Mouse (Mus musculus) lung, postnatal 4 days (tissue): ENCODE data around the gene Ahdc1.

ENCODE experiments used
- DNase-seq, 2 experiments: peaks; one replicate each; pipeline ENCODE4 v3.0.0; 2021

Ahdc1 gene

GRCm38 (mm10) chr4:133011028-133011820 lies at the start of gene Ahdc1:
Ahdc1 (plus strand) TSS chr4:133011260.
- peak; percentile 94 to 95 for DNase-seq

- no peak for DNase-seq
Measured at GRCm38 (mm10) chr4:132961866-132962265, 49.2 kb upstream of the Ahdc1 start.

- no peak for DNase-seq
Measured at GRCm38 (mm10) chr4:132962628-132963027, 48.4 kb upstream of the Ahdc1 start.

GRCm38 (mm10) chr4:132963436-132963835 lies 47.6 kb upstream of the Ahdc1 start:
- no peak for DNase-seq

- DNase-seq: no peak
Measured at GRCm38 (mm10) chr4:132964064-132964463, 47.0 kb upstream of the Ahdc1 start.

- DNase-seq: no peak
Measured at GRCm38 (mm10) chr4:132964473-132964872, 46.6 kb upstream of the Ahdc1 start.

GRCm38 (mm10) chr4:132968105-132968938 lies 42.7 kb upstream of the Ahdc1 start:
- no peak for DNase-seq

- DNase-seq: no peak
Measured at GRCm38 (mm10) chr4:132971601-132972000, 39.5 kb upstream of the Ahdc1 start.

- no peak for DNase-seq
Measured at GRCm38 (mm10) chr4:132972101-132972500, 39.0 kb upstream of the Ahdc1 start.

- no peak for DNase-seq
Measured at GRCm38 (mm10) chr4:132972556-132972955, 38.5 kb upstream of the Ahdc1 start.

- DNase-seq: no peak
Measured at GRCm38 (mm10) chr4:132973186-132973585, 37.9 kb upstream of the Ahdc1 start.

GRCm38 (mm10) chr4:132973814-132974398 lies 37.2 kb upstream of the Ahdc1 start, which contains the start of gene Fgr:
Fgr (plus strand) TSS chr4:132974095.
- peak; percentile 46 to 55 for DNase-seq

- DNase-seq: peak; percentile 89 to 92
Measured at GRCm38 (mm10) chr4:132974904-132975303, 36.2 kb upstream of the Ahdc1 start.

- DNase-seq: no peak
Measured at GRCm38 (mm10) chr4:132975791-132976190, 35.3 kb upstream of the Ahdc1 start.

- DNase-seq: peak in 1 of 2 experiments; percentile 44
Measured at GRCm38 (mm10) chr4:132976729-132977128, 34.3 kb upstream of the Ahdc1 start.

- no peak for DNase-seq
Measured at GRCm38 (mm10) chr4:132977597-132977996, 33.5 kb upstream of the Ahdc1 start.

- DNase-seq: no peak
Measured at GRCm38 (mm10) chr4:132979186-132979585, 31.9 kb upstream of the Ahdc1 start.

- no peak for DNase-seq
Measured at GRCm38 (mm10) chr4:132981621-132982020, 29.4 kb upstream of the Ahdc1 start.

- peak in 1 of 2 experiments; percentile 33 for DNase-seq
Measured at GRCm38 (mm10) chr4:132982999-132983398, 28.1 kb upstream of the Ahdc1 start.

GRCm38 (mm10) chr4:132983664-132984512 lies 27.2 kb upstream of the Ahdc1 start:
- no peak for DNase-seq

GRCm38 (mm10) chr4:132988581-132989355 lies 22.3 kb upstream of the Ahdc1 start:
- DNase-seq: no peak

GRCm38 (mm10) chr4:132993553-132993952 lies 17.5 kb upstream of the Ahdc1 start:
- no peak for DNase-seq
